11 mouse cellular contexts compared by ENCODE assay signal in the genomic region with DNA sequence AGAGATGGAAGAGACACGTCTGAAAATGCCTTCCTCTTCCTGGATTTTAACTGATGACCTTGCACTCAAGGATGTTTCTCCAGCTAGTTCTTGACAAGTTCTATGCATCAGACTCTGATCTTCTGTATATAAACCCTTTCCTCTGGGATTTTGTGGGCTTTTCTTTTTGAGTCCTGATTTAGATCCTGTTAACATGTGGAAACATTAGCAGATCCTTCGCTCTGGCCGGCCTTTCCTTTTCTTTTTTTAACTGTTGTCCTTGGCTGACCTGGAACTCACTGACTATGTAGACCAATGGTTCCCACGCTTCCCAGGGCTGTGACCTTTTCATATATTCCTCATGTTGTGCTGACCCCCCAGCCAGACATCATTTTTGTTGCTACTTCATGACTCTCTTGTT. TPM values are rescaled to one million over a fixed set of nuclear protein-coding genes. Genes with fewer than 3 reads are reported as not detected.
DNase-seq lines count a peak whose midpoint lies in the region; ATAC-seq and TF ChIP-seq lines count a peak whose summit lies in the region.
"Had no signal": no experiment of that assay in that cellular context is flagged by ENCODE, and none has a peak within 500 bp of the region (broad histone marks: within the 10 kb centered on the region; RNA-seq: fewer than 3 reads in every experiment).

No protein-coding gene starts in this region.

- TF ChIP-seq POLR2A in heart, adult 2 months (IDR thresholded peaks at IDR 0.05; ENCODE audit: insufficient read depth, low read depth, low read length): no peak

- no peaks in the 10 kb centered on the region for H3K9me3 ChIP-seq in neural tube, embryonic 15.5 days (replicated peaks)
- H3K9me3 ChIP-seq: hindbrain, embryonic 12.5 days; liver, embryonic 13.5 days had no signal

- H3K27me3 ChIP-seq in heart, adult 2 months (ENCODE audit: control insufficient read depth, insufficient read depth, low read length): no peaks in the 10 kb centered on the region
- no peaks in the 10 kb centered on the region for H3K27me3 ChIP-seq in neural tube, embryonic 15.5 days (replicated peaks)
- H3K27me3 ChIP-seq: hindbrain, embryonic 12.5 days; liver, embryonic 13.5 days had no signal

- H3K4me1 ChIP-seq in heart, adult 2 months (ENCODE audit: control insufficient read depth, insufficient read depth, low read length): peaks cover 22% of the 10 kb centered on the region
- peaks cover 16% of the 10 kb centered on the region; the same call in 1 of the 2 replicates for H3K4me1 ChIP-seq in neural tube, embryonic 15.5 days

- intact Hi-C loops in heart, adult 2 months (cut with DNase I): no loop called here
- intact Hi-C loops in heart, postnatal 10 days (cut with DNase I): no loop called here

- no peak overlapping the region for H3K9ac ChIP-seq in heart, adult 2 months (ENCODE audit: low read depth, low read length)
- H3K9ac ChIP-seq in neural tube, embryonic 15.5 days (replicated peaks): no peak overlapping the region
- H3K9ac ChIP-seq: hindbrain, embryonic 12.5 days; liver, embryonic 13.5 days had no signal

- H3K27ac ChIP-seq in heart, adult 2 months: peak overlapping the region; percentile 72
- 0 out of 2 replicates have a peak overlapping the region, but pooled peaks have one; percentile 28 for H3K27ac ChIP-seq in neural tube, embryonic 15.5 days (replicated peaks)
- H3K27ac ChIP-seq: hindbrain, embryonic 12.5 days; liver, embryonic 13.5 days had no signal

- ATAC-seq in neural tube, embryonic 15.5 days (ENCODE audit: low FRiP score): no peak

- no peak for TF ChIP-seq EP300 in heart, adult 2 months (IDR thresholded peaks at IDR 0.05; ENCODE audit: insufficient read depth, low read depth, low read length)

- 6% methylated on average over 4 of the region's 4 CpGs for WGBS in heart, adult 2 months
- 78% methylated on average over 4 of the region's 4 CpGs for WGBS in neural tube, embryonic 15.5 days

- TF ChIP-seq CTCF in heart, adult 2 months (IDR thresholded peaks at IDR 0.05): no peak

- peaks cover 1% of the 10 kb centered on the region; the same call in 1 of the 2 replicates for H3K79me2 ChIP-seq in heart, adult 2 months (replicated peaks; ENCODE audit: control insufficient read depth, insufficient read depth, low read length)

- H3K4me3 ChIP-seq in heart, adult 2 months: no peak overlapping the region
- H3K4me3 ChIP-seq in neural tube, embryonic 15.5 days (replicated peaks): no peak overlapping the region
- H3K4me3 ChIP-seq: hindbrain, embryonic 12.5 days; liver, embryonic 13.5 days had no signal

- H3K36me3 ChIP-seq in heart, adult 2 months (ENCODE audit: control insufficient read depth, insufficient read depth, low read length): peaks cover 15% of the 10 kb centered on the region
- H3K36me3 ChIP-seq in neural tube, embryonic 15.5 days: no peaks in the 10 kb centered on the region
- H3K36me3 ChIP-seq: hindbrain, embryonic 12.5 days; liver, embryonic 13.5 days had no signal

- H3K4me2 ChIP-seq in neural tube, embryonic 15.5 days: no peak overlapping the region
- H3K4me2 ChIP-seq: hindbrain, embryonic 12.5 days; liver, embryonic 13.5 days had no signal

- no peak for DNase-seq in heart, adult 2 months
- no peak for DNase-seq in heart, postnatal 4 days
- no peak for DNase-seq in neural tube, embryonic 10.5 days (ENCODE audit: extremely low spot score, low spot score)
- DNase-seq in heart, postnatal 10 days: peak; percentile 48 to 53
- DNase-seq in embryo, embryonic 11 days: no peak
- DNase-seq in cerebellum, adult 9-11 months: no peak
- DNase-seq: cerebellum, postnatal 14 days; liver, embryonic 13.5 days; right cerebral cortex, postnatal 4 days had no signal

RNA-seq across cellular contexts. Expression of gene Ano6, which starts 45.4 kb away (rescaled TPM):
- 10 to 100 TPM; 17.3 to 19.6 TPM for total RNA-seq in heart, adult 2 months (2021)
- 14.1 and 22.5 TPM in 2 replicates for polyA plus RNA-seq in heart, adult 2 months (2012; rRNA removed)
- total RNA-seq in heart, postnatal 4 days (2021): 10 to 100 TPM; 43.2 to 46.6 TPM
- 27.0 and 32.5 TPM in 2 replicates for polyA plus RNA-seq in neural tube, embryonic 15.5 days (2015; fragmentation: Nextera tagmentation; extraction: Ambion mirVana)
- 10 to 100 TPM; 42.8 to 43.7 TPM for total RNA-seq in heart, postnatal 10 days (2021)

Comparison
In these comparisons a context has a peak if more than half of its experiments do, and no peak if none do; other contexts are left out.
1. DNase-seq: peak in heart, postnatal 10 days (2 of 2); none in heart, adult 2 months (0 of 2), heart, postnatal 4 days (single experiment), neural tube, embryonic 10.5 days (single experiment), embryo, embryonic 11 days (single experiment) and cerebellum, adult 9-11 months (single experiment).